Mouse (Mus musculus) erythroblast, adult 5-6 weeks (primary cell): Measurements from ENCODE around the gene Cadps2. TPM values are rescaled to one million over a fixed set of nuclear protein-coding genes. Genes with fewer than 3 reads are reported as not detected.

Source experiments
- ATAC-seq: replicated peaks from 2 replicates; pipeline ENCODE4 v1.8.0; 2016; ENCODE audit warnings: moderate number of reproducible peaks, mild to moderate bottlenecking, moderate TSS enrichment, inconsistent platforms; ENCODE audit not compliant: poor library complexity, low FRiP score, severe bottlenecking
- total RNA-seq, 2 experiments: library from RNA; stranded (forward) in 1 of 2; stranded (reverse) in 1 of 2; fragments of 150-400 nt in 1 of 2; fragments of 200-764, 138-1000 nt in 1 of 2; gene quantifications; 2 replicates each; pipeline versions ENCODE4 v1.2.3 to v1.2.4; 2015 to 2017; ENCODE audit warnings: low replicate concordance in 2 of 2

Cadps2 gene
- total RNA-seq, 2 experiments from 2014 or later: not detected

DNA sequence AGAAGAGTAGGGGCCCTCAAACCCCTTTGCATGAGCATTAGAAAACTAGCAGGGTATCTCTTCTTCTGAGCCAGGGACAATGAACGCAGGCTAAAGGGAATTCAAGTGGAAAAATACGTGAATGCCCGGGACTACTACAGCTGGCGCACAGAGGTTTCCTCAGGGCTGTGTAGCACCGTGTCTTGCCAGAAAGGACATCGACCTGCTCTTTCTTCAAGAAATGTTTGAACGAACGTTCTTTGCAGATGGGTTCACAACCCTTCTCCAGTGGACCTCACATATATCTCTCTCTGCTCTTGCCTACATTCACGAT is 578.5 kb downstream of the Cadps2 start:
- no peak for ATAC-seq

GRCm38 (mm10) chr6:23260016-23260737 is 579.0 kb downstream of the Cadps2 start:
- ATAC-seq: no peak

DNA sequence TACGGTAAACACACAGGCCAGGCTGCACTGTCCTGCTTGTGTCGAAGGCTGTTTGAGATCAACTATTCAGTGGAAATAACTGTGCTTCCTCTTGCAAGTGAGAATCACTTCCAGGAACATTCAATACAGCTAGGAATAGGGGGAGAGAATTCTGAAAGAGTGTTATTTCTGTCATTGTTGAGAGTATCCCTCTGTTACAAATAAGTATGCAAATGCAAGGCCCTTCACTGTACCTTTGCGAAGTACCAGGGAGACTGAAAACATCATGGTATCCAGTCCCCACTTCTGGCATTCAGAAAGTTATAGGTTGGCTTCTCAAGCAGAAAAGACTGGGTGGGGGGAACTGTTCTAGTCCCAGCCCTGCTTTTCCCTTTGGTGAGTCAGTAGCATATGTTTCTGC is 581.2 kb downstream of the Cadps2 start:
- ATAC-seq: no peak

DNA sequence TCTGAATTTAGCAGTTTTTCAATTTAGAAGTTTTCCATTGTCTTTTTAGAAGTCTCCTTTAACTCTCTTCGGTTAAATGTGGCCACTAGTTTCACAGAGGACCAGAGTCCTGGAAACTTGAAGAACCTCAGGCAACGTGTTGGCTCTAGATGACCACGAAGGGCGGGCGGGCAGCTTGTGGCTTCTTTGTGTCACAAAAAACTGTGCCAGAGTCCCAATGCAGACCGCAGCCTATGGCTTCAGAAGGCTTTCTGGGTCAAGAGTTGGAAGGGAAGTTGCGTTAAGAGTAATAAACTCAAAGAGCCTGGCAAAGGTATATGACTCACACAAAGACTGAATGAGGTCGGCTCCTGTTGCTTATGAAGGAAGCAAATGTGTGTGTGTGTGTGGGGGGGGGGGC is 584.1 kb downstream of the Cadps2 start:
- no peak for ATAC-seq

- ATAC-seq: no peak
Observed at GRCm38 (mm10) chr6:23254644-23255043, 584.6 kb downstream of the Cadps2 start.

DNA sequence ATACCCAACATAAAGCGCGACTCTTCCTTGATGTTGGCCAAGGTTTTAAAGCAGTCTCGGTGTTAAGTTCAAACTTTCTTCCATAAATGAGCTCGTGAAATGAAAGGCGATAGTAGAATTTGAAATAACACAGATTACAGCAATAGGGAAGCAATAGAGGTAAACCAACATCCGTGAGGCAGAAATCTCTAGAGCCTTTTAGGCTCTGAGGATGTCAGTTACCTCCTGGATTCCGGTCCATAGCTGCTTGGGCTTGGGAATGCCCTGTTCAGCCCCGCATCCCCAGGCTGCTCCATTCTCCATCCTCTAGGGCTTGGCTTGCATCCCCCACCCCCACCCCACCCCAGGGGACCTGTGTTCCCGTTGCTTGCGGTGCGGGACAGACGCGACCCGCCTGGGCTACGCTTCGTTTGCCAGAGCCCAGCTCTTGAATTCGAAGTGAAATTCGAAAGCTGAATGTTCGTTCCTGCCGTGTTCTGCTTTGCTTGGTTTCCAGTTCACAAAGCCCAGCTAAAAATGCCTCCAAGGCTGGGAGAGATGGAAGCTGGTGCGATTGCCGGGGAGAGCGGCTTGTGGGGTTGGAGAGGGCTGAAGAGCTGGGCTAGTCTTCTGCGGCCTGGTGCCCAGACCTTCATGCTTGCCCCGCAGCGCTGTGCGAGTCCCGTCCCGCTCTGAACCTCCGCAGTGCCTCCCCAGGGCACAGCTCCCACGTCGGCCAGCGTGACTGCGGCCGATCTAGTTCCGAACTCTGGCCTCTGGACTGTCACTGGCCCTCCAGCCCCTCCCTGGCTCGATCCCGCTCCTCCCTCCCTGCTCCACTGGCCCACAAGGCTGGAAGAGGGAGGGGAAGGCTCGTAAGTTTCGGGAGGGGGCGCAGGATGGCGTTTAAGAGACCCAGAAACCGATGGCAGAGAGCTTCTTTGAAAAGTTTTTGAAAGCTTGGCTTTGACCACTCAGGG is 585.6 kb downstream of the Cadps2 start:
- no peak for ATAC-seq

DNA sequence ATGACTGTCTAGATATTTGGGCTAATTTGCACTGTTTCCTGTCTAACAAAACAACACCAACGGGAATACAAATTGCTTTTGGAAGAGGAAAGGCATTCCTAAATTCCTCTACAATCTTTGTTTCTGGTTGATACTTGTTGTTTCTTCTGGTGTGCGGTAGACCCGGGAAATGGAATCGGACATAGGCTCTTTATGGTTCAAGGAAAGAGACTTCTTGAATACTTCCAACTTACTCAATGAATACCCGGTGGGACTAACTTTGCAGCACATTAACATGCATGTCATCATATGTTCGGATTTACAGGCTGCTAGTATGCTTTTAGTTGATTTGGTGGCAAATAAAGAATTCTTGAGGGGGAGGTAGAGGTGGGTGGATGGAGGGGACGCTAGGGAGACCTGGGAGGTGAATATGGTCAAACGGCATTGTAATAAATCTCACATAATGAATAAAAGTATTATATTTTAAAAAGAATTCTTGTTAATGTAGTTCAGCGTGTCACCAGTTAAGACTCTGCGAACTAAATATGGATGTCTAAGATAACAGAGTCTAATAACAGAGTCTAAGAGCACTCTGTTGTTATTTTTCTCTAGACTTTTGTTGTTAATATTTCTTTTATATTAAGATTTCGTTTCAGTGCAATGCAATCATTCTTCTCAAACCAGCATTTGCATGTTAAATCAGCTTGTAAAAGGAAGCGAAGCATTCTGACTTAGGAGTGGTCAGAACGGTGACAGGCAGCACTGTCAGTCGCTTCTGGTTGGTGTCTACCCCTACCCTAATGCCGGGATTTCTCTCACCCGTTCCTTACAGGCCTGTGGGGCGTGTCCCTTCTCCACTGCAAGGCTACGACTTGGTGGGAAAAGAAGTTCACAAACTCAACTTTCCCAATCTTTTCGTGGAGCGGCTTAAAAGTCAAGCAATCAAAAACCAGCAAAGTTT is 586.8 kb downstream of the Cadps2 start:
- no peak for ATAC-seq

DNA sequence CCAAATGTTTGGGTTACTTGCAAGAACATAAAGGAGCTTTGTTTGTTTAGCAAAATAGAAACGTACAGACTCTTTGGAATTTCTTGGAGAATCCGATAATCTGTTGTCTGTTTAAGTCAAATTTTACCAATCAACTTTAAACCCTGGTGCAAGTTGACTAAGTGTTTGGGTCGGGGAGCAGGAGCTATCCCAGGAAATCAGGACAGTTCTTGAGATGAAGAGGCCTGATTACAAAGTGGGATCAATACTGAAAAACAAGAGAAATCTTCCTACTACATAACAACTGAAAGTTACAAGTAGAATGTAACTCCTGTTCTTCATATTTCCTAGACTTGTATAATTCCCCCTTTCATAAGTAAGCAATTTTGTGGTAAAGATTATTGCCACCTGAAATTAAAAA is 587.8 kb downstream of the Cadps2 start:
- ATAC-seq: no peak

DNA sequence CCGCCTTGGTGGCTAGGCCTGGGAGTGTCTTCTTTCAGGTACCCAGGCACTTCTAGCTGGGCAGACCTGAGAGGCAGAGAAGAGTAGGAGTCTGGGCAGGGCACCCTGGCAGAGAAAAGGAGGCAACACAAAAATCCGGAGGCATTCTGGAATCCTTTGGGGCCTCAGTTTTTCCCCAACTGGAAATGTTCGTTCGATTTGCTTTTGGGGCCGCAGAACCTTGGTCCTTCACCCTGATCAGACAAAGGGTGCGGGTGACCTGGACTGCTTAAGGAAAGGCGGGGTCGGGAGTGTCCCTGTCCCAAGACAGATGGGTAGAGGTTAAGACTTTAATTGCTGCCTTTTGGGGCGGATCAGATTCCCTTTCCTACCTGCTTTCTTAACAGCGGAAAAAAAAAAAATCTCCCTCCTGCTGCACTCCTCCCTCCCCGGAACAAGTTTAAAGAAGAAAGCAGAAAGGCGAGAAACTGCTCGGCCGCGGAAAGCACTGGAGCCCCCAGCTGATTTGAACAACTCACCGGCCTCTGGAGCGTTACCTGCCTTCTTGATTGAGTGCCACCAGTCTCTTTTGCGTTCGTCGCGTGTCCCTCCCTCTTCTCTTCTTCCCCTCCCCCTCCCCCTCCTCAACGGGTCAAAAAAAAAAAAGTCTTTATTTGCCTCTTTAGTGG is 588.8 kb downstream of the Cadps2 start:
- ATAC-seq: no peak

GRCm38 (mm10) chr6:23249616-23250287 is 589.5 kb downstream of the Cadps2 start:
- no peak for ATAC-seq

DNA sequence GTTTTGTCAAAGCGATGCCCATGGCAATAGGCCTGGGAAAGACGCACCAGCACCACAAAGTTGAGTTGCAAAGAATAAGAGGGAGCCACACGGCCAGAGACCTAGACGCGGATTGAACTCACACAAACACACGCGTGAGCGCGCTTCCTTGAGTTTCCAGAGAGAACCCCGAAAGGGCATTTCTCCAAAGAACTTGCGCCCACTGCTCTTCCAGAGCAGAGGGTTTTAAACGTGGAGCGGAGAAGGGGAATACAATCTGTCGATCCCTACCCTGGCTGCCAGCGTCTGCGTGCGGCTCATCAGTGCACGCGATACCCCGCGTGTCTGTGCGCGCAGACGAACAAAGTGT is 590.2 kb downstream of the Cadps2 start:
- no peak for ATAC-seq

GRCm38 (mm10) chr6:23248313-23249052 is 590.7 kb downstream of the Cadps2 start, which contains the start of gene Fezf1:
Fezf1 (minus strand) TSS chr6:23248362.
- no peak for ATAC-seq

DNA sequence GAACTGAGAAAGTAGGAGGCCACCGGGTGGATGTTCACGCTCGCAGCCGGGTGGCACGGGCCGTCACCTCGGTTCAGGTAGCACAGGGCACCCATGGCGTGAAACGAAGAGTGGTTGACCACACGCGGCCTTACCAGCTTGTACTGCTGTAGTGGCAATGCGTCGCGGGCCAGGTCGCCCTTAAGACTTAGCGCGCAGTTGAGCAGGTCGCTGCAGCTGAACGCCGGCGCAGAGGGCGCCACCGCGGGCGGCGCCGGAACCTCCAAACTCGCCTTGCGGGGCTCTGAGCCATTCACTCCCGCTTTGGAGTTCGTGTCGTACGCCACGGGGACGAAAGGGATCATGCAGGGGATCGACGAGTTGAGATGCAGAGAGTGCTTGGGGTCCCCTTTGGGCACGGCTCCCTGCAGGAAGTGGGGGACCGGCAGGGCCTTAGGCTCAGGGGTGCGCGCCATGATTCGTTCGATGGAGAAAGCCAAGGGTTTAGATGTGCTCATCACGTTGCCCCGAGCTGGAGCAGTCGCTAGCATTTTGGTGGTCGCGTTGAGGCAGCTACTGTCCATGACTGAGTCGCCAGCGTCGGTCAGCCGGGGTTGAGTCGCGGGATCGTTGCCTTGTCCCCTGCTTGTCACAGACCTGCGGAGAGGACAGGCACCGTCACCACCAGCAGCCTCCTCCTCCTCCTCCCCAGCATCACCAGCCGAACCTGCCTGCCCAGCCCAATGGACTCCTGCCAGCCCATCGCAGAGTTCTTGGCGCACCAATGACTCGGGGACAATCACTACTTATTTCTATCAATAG is 591.5 kb downstream of the Cadps2 start:
- no peak for ATAC-seq

DNA sequence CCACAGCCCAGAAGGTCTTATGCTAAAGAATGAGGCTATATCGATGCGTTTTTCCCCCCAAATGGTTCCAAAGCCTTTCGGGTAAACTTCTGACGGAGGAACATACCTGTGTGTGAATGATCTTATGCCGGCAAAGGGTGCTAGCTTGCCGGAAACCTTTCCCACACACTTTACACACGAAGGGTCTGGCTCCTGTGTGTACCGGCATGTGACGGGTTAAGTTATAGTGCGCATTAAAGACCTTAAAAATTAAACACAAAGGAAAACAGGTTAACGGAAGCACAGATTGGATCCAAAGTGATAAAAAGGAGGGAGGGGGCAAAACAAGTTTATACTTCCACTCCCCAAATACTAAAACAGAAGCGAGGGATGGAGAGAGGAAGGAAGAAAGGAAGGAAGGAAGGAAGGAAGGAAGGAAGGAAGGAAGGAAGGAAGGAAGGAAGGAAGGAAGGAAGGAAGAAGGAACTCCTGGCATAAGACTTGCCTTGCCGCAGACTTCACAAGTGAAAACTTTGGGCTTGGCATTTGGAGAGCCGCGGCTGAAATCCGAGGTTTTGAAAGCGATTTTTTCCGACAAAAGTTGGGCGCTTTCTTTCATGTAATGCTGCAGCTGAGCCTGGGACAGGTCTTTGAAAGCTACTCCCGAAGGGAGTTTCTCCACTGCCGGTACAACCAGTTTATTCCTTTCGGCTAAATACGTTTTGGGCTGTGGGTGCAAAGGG is 592.3 kb downstream of the Cadps2 start:
- ATAC-seq: no peak

- ATAC-seq: no peak
Observed at GRCm38 (mm10) chr6:23246061-23246789, 593.0 kb downstream of the Cadps2 start.

- ATAC-seq: no peak
Observed at GRCm38 (mm10) chr6:23245545-23246011, 593.6 kb downstream of the Cadps2 start.
